Mouse (Mus musculus): ENCODE results near the gene Snai1. TPM values are rescaled to one million over a fixed set of nuclear protein-coding genes. Genes with fewer than 3 reads are reported as not detected.

Gene Snai1
- total and polyA plus RNA-seq, 3 experiments = 1.6 to 10.5 (median 2.0) TPM

- 20% methylated on average over 13 of the region's 13 CpGs for WGBS
- Histone ChIP-seq H3K4me1 (ENCODE audit: control insufficient read depth, insufficient read depth, low read length) (peaks cover 18% of the 10 kb centered on the region), H3K4me3 (no peak overlapping the region), H3K79me2 (replicated peaks; ENCODE audit: control insufficient read depth, insufficient read depth, low read length) (no peaks in the 10 kb centered on the region), H3K36me3 (ENCODE audit: control insufficient read depth, insufficient read depth, low read length) (no peaks in the 10 kb centered on the region), H3K27ac (peak overlapping the region; percentile 66), H3K27me3 (ENCODE audit: control insufficient read depth, insufficient read depth, low read length) (no peaks in the 10 kb centered on the region), H3K9ac (ENCODE audit: low read depth, low read length) (no peak overlapping the region)
- peak; percentile 84 to 89 for DNase-seq
- TF ChIP-seq POLR2A (IDR thresholded peaks at IDR 0.05; ENCODE audit: insufficient read depth, low read depth, low read length) (0 out of 2 replicates have a peak, but pooled peaks have one; percentile 7), EP300 (IDR thresholded peaks at IDR 0.05; ENCODE audit: insufficient read depth, low read depth, low read length) (peak; percentile 51; the same call in 1 of the 2 replicates), CTCF (IDR thresholded peaks at IDR 0.05) (peak; percentile 61)
- intact Hi-C loops (cut with DNase I) = loop anchor here (2.0 kb wide), 2 partner anchors 17 to 25 kb away; no protein-coding TSS in a partner anchor
Observed at GRCm38 (mm10) chr2:167569934-167570651, 32.1 kb downstream of the Snai1 start.

GRCm38 (mm10) chr2:167570815-167571214, 32.8 kb downstream of the Snai1 start:
- no peak for TF ChIP-seq EP300 (IDR thresholded peaks at IDR 0.05; ENCODE audit: insufficient read depth, low read depth, low read length)
- no peak for TF ChIP-seq POLR2A (IDR thresholded peaks at IDR 0.05; ENCODE audit: insufficient read depth, low read depth, low read length)
- no peak for TF ChIP-seq CTCF (IDR thresholded peaks at IDR 0.05)
- H3K4me1 ChIP-seq (ENCODE audit: control insufficient read depth, insufficient read depth, low read length) = peaks cover 21% of the 10 kb centered on the region
- 68% methylated on average over 6 of the region's 6 CpGs for WGBS
- intact Hi-C loops (cut with DNase I) = loop anchor here (2.0 kb wide), 2 partner anchors 16 to 24 kb away; no protein-coding TSS in a partner anchor
- H3K79me2 ChIP-seq (replicated peaks; ENCODE audit: control insufficient read depth, insufficient read depth, low read length) = no peaks in the 10 kb centered on the region
- no peak for DNase-seq
- no peak overlapping the region for H3K9ac ChIP-seq (ENCODE audit: low read depth, low read length)
- H3K27ac ChIP-seq = peak overlapping the region; percentile 66
- H3K36me3 ChIP-seq (ENCODE audit: control insufficient read depth, insufficient read depth, low read length) = no peaks in the 10 kb centered on the region
- no peaks in the 10 kb centered on the region for H3K27me3 ChIP-seq (ENCODE audit: control insufficient read depth, insufficient read depth, low read length)
- H3K4me3 ChIP-seq = no peak overlapping the region

GRCm38 (mm10) chr2:167571442-167572220, 33.6 kb downstream of the Snai1 start:
- no peak for TF ChIP-seq CTCF (IDR thresholded peaks at IDR 0.05)
- TF ChIP-seq POLR2A (IDR thresholded peaks at IDR 0.05; ENCODE audit: insufficient read depth, low read depth, low read length) = no peak
- TF ChIP-seq EP300 (IDR thresholded peaks at IDR 0.05; ENCODE audit: insufficient read depth, low read depth, low read length) = no peak
- WGBS = 90% methylated on average over 18 of the region's 18 CpGs
- H3K4me1 ChIP-seq (ENCODE audit: control insufficient read depth, insufficient read depth, low read length) = peaks cover 21% of the 10 kb centered on the region
- intact Hi-C loops (cut with DNase I) = loop anchor here (2.0 kb wide), 2 partner anchors 15 to 23 kb away; no protein-coding TSS in a partner anchor
- no peak overlapping the region for H3K9ac ChIP-seq (ENCODE audit: low read depth, low read length)
- H3K79me2 ChIP-seq (replicated peaks; ENCODE audit: control insufficient read depth, insufficient read depth, low read length) = no peaks in the 10 kb centered on the region
- no peak overlapping the region for H3K4me3 ChIP-seq
- no peak for DNase-seq
- no peaks in the 10 kb centered on the region for H3K36me3 ChIP-seq (ENCODE audit: control insufficient read depth, insufficient read depth, low read length)
- H3K27me3 ChIP-seq (ENCODE audit: control insufficient read depth, insufficient read depth, low read length) = no peaks in the 10 kb centered on the region
- H3K27ac ChIP-seq = no peak overlapping the region; the same call in 1 of the 2 replicates

GRCm38 (mm10) chr2:167574814-167575213, 36.8 kb downstream of the Snai1 start:
- no peak overlapping the region for H3K9ac ChIP-seq (ENCODE audit: low read depth, low read length)
- no peaks in the 10 kb centered on the region for H3K27me3 ChIP-seq (ENCODE audit: control insufficient read depth, insufficient read depth, low read length)
- intact Hi-C loops (cut with DNase I) = no loop called here
- H3K36me3 ChIP-seq (ENCODE audit: control insufficient read depth, insufficient read depth, low read length) = no peaks in the 10 kb centered on the region
- H3K79me2 ChIP-seq (replicated peaks; ENCODE audit: control insufficient read depth, insufficient read depth, low read length) = no peaks in the 10 kb centered on the region
- H3K4me1 ChIP-seq (ENCODE audit: control insufficient read depth, insufficient read depth, low read length) = peaks cover 14% of the 10 kb centered on the region
- 45% methylated on average over 9 of the region's 9 CpGs for WGBS
- no peak overlapping the region; the same call in 1 of the 2 replicates for H3K27ac ChIP-seq
- H3K4me3 ChIP-seq = no peak overlapping the region
- peak; percentile 81 to 86 for DNase-seq
- 0 out of 2 replicates have a peak, but pooled peaks have one; percentile 23 for TF ChIP-seq EP300 (IDR thresholded peaks at IDR 0.05; ENCODE audit: insufficient read depth, low read depth, low read length)
- no peak for TF ChIP-seq POLR2A (IDR thresholded peaks at IDR 0.05; ENCODE audit: insufficient read depth, low read depth, low read length)

GRCm38 (mm10) chr2:167575581-167575980, 37.6 kb downstream of the Snai1 start:
- no peak for TF ChIP-seq EP300 (IDR thresholded peaks at IDR 0.05; ENCODE audit: insufficient read depth, low read depth, low read length)
- no peak for TF ChIP-seq CTCF (IDR thresholded peaks at IDR 0.05)
- TF ChIP-seq POLR2A (IDR thresholded peaks at IDR 0.05; ENCODE audit: insufficient read depth, low read depth, low read length) = no peak
- 93% methylated on average over 7 of the region's 7 CpGs for WGBS
- intact Hi-C loops (cut with DNase I) = no loop called here
- H3K4me1 ChIP-seq (ENCODE audit: control insufficient read depth, insufficient read depth, low read length) = peaks cover 8% of the 10 kb centered on the region
- no peak overlapping the region for H3K4me3 ChIP-seq
- H3K79me2 ChIP-seq (replicated peaks; ENCODE audit: control insufficient read depth, insufficient read depth, low read length) = no peaks in the 10 kb centered on the region
- peak in 1 of 2 experiments; percentile 19 for DNase-seq
- H3K27me3 ChIP-seq (ENCODE audit: control insufficient read depth, insufficient read depth, low read length) = no peaks in the 10 kb centered on the region
- H3K36me3 ChIP-seq (ENCODE audit: control insufficient read depth, insufficient read depth, low read length) = no peaks in the 10 kb centered on the region
- H3K27ac ChIP-seq = peak overlapping the region; percentile 20
- no peak overlapping the region for H3K9ac ChIP-seq (ENCODE audit: low read depth, low read length)

Data from heart, adult 2 months (tissue).